Mouse (Mus musculus) lung, embryonic 14.5 days (tissue): Measurements from ENCODE around the gene Lct. TPM values are rescaled to one million over a fixed set of nuclear protein-coding genes. Genes with fewer than 3 reads are reported as not detected.
"Not testable (repeated sequence)": the region's sequence is repeated elsewhere in the genome, so short reads cannot be mapped to it uniquely, and the experiment has no call there.

Source experiments
- ATAC-seq: fragments of 200-750 bp; cut with Nextera tagmentation; 2 replicates; pipeline ENCODE4 v1.8.0; 2017; ENCODE audit warnings: mild to moderate bottlenecking, moderate TSS enrichment, moderate library complexity; ENCODE audit not compliant: insufficient read depth
- DNase-seq: peaks from one replicate; pipeline ENCODE4 v3.0.0-alpha.2; 2015
- H3K27ac ChIP-seq: fragments of 300-500 bp; sonication (generic); 2 replicates; pipeline ENCODE4 v1.5.1; 2014; ENCODE audit warnings: low read depth, mild to moderate bottlenecking, moderate library complexity
- H3K27me3 ChIP-seq: fragments of 300-500 bp; sonication (generic); 2 replicates; pipeline ENCODE4 v1.6.1; 2014; ENCODE audit warnings: low read length, control low read depth; ENCODE audit not compliant: insufficient read depth
- H3K36me3 ChIP-seq: fragments of 300-500 bp; sonication (generic); 2 replicates; pipeline ENCODE4 v1.6.1; 2014; ENCODE audit warnings: control low read depth; ENCODE audit not compliant: insufficient read depth
- H3K4me1 ChIP-seq: fragments of 300-500 bp; sonication (generic); 2 replicates; pipeline ENCODE4 v1.6.1; 2014; ENCODE audit warnings: antibody characterized with exemption, control low read depth; ENCODE audit not compliant: insufficient read depth
- H3K4me2 ChIP-seq: fragments of 300-500 bp; sonication (generic); 2 replicates; pipeline ENCODE4 v1.6.1; 2014; ENCODE audit warnings: mild to moderate bottlenecking
- H3K4me3 ChIP-seq: fragments of 300-500 bp; sonication (generic); 2 replicates; pipeline ENCODE4 v1.5.1; 2014; ENCODE audit warnings: low read depth, low read length
- H3K9ac ChIP-seq: fragments of 300-500 bp; sonication (generic); 2 replicates; pipeline ENCODE4 v1.6.1; 2014
- H3K9me3 ChIP-seq: fragments of 300-500 bp; sonication (generic); 2 replicates; pipeline ENCODE4 v1.6.1; 2016; ENCODE audit warnings: low read depth, low read length, control low read depth
- CTCF ChIP-seq: IDR thresholded peaks from 2 replicates; pipeline ENCODE4 v1.5.1; 2016; ENCODE audit warnings: antibody characterized with exemption, low read depth
- WGBS: fragments of 180-500 bp; shearing (Covaris S2); extraction: QIAGEN DNeasy Blood & Tissue Kit; methylation state at CpG from one replicate; pipeline ENCODE4 v1.1.7; 2014; 5-methylcytosine and 5-hydroxymethylcytosine counted together
- polyA plus RNA-seq: library from polyadenylated mRNA; unstranded; fragments of >200 nt; fragmentation: Nextera tagmentation; extraction: Ambion mirVana; gene quantifications from 2 replicates; pipeline ENCODE4 v1.2.1, GENCODE M21; 2014

Lct gene
- polyA plus RNA-seq, 1 experiment from 2014 or later: 0.11 TPM

DNA sequence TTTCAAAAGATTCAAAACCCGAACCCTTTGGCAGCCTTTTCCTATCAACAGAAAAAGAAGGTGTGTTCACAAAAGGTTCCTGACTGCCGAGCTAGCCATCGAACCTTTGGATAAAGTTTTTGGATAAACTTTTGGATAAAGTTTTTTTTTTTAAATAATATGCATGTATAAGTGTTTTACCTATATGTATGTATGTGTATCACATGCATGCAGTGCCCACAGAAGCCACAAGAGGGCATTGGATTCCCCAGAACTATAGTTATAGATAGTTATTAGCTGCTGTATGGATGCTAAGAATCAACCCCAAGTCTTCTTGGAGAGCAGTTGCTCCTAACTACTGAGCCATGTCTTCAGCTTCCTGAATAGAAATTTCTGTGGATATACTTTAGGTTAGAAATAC, 46.4 kb downstream of the Lct start:
- no peak for DNase-seq
- WGBS: 93% methylated on average over 3 of the region's 3 CpGs
- no peaks in the 10 kb centered on the region; the same call in 1 of the 2 replicates for H3K9me3 ChIP-seq
- TF ChIP-seq CTCF: 0 out of 2 replicates have a peak, but pooled peaks have one; percentile 7
- H3K36me3 ChIP-seq: peaks cover 33% of the 10 kb centered on the region
- ATAC-seq: no peak
- no peak overlapping the region for H3K9ac ChIP-seq
- no peak overlapping the region for H3K4me2 ChIP-seq
- H3K4me3 ChIP-seq: no peak overlapping the region
- no peaks in the 10 kb centered on the region for H3K4me1 ChIP-seq
- H3K27me3 ChIP-seq: no peaks in the 10 kb centered on the region
- H3K27ac ChIP-seq: no peak overlapping the region

DNA sequence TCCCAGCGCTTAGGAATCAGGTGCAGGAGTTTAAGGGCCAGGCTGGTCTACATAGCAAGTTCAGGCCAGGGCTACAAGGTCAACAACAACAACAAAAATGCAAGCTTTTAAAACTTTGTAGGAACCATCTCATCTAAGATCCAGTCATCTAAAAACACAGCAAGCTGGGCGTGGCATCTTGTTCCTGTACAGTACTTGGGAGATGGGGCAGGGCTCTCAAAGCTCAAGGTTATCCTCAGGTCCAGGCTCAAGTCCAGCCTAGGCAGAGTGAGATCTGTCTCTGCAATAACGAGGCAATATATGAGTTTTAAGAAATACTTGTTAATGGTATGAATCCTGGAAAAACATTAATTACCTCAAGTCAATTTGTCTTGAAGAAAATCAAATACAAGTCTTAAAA, 49.6 kb downstream of the Lct start:
- no peak overlapping the region for H3K4me3 ChIP-seq
- H3K9me3 ChIP-seq: no peaks in the 10 kb centered on the region; the same call in 1 of the 2 replicates
- H3K4me2 ChIP-seq: no peak overlapping the region
- no peaks in the 10 kb centered on the region for H3K27me3 ChIP-seq
- H3K4me1 ChIP-seq: no peaks in the 10 kb centered on the region
- no peak overlapping the region for H3K9ac ChIP-seq
- WGBS: 96% methylated on average over 3 of the region's 3 CpGs
- H3K27ac ChIP-seq: no peak overlapping the region
- ATAC-seq: no peak
- H3K36me3 ChIP-seq: peaks cover 63% of the 10 kb centered on the region
- no peak for DNase-seq
- no peak for TF ChIP-seq CTCF

DNA sequence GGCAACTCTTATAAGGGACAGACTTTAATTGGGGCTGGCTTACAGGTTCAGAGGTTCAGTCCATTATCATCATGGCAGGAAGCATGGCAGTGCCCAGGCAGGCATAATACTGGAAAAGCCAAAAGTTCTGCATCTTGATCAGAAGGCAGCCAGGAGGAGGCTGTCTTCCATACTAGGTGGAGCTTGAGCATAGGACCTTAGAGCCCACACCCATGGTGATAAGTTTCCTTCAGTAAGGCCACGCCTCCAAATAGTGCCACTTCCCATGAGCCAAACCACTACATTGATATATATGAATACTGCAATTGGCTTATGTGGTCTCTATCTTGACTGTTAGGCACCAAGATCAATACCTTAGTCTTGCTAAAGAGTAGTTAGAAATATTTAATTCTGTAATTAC, 52.2 kb downstream of the Lct start:
- DNase-seq: no peak
- Histone ChIP-seq H3K27ac (no peak overlapping the region), H3K27me3 (no peaks in the 10 kb centered on the region), H3K4me2 (no peak overlapping the region), H3K9me3 (no peaks in the 10 kb centered on the region), H3K4me3 (no peak overlapping the region), H3K4me1 (no peaks in the 10 kb centered on the region), H3K9ac (no peak overlapping the region), H3K36me3 (peaks cover 84% of the 10 kb centered on the region)
- TF ChIP-seq CTCF: no peak
- WGBS: 85% methylated on average over 1 of the region's 1 CpGs
- no peak for ATAC-seq

DNA sequence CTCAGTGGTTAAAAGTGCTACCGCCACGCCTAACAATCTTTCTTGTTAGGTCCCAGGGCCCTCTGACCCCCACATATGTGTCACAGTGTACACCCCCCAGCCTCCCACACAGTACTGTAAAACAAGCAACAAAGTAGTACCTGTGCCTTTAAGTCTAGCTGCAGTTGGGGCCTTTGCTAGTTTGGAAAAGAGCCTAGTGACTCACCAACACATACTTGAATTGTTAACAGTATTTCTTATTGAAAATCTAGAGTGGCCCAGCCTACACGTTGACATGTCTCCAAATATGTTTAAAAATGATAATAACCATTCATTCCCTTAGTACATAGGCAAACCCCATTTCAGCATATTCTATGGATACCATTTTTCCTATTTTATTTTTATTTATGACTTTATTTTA, 57.4 kb downstream of the Lct start:
- no peak overlapping the region for H3K4me2 ChIP-seq
- no peaks in the 10 kb centered on the region for H3K9me3 ChIP-seq
- ATAC-seq (no peak), DNase-seq (no peak)
- no peak overlapping the region for H3K9ac ChIP-seq
- WGBS: 86% methylated on average over 3 of the region's 3 CpGs
- H3K4me1 ChIP-seq: no peaks in the 10 kb centered on the region
- H3K27me3 ChIP-seq: no peaks in the 10 kb centered on the region
- H3K27ac ChIP-seq: no peak overlapping the region
- no peak for TF ChIP-seq CTCF
- peaks cover 89% of the 10 kb centered on the region for H3K36me3 ChIP-seq
- H3K4me3 ChIP-seq: no peak overlapping the region

DNA sequence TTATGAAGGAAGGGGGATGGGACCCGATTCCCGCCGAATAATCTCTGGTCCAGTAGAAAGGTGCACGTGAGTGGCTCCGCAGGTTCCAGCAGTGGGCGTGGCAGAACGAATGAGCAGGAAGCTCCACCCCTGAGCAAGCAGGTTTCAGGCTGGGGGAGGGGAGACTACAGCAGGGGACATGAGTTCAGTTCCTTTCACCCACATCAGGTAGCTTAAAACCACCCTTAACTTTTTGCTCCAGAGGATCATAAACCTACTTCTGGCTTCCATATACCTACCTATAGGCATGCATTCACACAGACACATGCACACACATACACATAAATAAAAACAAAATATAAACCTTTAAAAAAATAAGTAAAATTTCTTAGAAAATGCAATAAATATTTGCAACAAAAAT, 61.1 kb downstream of the Lct start:
- H3K4me3 ChIP-seq, H3K4me2 ChIP-seq, H3K4me1 ChIP-seq, DNase-seq, H3K9me3 ChIP-seq, H3K9ac ChIP-seq, ATAC-seq, H3K27ac ChIP-seq, H3K27me3 ChIP-seq: not testable (repeated sequence)
- 76% methylated on average over 7 of the region's 7 CpGs for WGBS
- peaks cover 81% of the 10 kb centered on the region for H3K36me3 ChIP-seq

DNA sequence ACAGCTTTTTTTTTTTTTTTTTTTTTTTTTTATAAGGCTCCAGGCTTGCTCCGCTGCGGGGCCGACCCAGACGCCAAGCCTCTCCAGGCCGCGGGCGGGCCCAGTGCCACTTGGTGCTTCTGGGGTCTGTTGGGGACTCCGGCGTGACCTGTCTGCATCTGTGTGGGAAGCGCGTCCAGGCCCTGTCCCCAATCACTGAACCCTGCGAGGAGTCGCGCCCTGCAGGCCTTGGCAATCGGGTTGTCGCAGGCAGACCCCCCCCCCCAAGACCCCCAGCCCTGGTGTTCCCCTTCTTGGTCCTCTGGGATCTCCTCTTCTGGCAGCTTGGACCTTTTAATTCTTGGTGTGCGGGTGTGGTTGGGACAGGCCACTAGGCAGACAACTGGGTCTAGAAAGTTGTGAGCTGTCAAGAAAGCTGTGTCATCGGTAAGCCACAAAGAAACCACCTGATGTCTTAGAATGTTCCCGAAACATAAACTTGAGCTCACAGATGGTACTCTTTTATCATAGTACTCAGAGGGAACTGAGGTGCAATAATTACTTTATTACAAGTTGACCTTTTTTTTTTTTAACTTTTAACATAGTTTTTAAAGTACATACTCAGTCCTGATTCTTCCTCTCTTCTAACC, 83.3 kb downstream of the Lct start:
- peak; percentile 48 for DNase-seq
- Histone ChIP-seq H3K27ac (peak overlapping the region; percentile 86), H3K9me3 (no peaks in the 10 kb centered on the region), H3K9ac (peak overlapping the region; percentile 80), H3K4me1 (no peaks in the 10 kb centered on the region), H3K4me2 (peak overlapping the region; percentile 87), H3K4me3 (peak overlapping the region; percentile 76), H3K27me3 (no peaks in the 10 kb centered on the region), H3K36me3 (no peaks in the 10 kb centered on the region)
- 2% methylated on average over 19 of the region's 19 CpGs for WGBS
- no peak for TF ChIP-seq CTCF
- ATAC-seq: peak; percentile 47

DNA sequence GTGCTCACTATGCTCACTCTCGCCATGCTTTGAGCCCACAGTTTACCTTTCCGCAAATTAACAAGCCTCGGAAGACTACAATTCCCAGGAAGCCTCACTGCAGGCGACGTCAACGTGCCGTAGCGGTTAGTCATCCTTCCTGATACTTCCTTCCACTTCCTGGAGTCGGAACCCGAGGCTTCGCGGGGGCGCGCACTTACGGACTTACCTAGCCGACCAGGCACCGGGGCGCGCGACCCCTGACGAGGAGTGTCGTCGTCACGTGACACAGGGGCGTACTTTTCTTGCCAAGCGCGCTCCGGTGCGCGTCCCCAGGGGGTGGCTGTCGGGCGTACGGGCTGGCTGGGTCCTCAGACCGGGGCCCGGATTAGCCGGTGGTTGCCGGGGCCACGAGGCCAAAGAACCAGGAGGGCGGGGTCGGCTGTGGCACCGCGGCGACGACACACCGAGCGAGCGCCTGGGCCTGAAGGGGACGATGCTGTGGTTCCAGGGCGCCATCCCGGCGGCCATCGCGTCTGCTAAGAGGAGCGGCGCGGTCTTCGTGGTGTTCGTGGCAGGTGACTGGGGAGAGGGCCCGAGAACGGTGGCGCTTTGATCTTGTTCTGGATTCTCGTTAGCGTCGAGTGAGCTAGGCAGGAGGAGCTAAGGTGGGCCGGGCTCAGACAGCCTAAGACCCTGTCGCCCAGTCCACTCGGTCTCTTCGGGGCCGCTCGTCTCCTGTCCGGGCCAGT, 84.0 kb downstream of the Lct start:
- Histone ChIP-seq H3K4me2 (peak overlapping the region; percentile 87), H3K4me1 (no peaks in the 10 kb centered on the region), H3K27ac (peak overlapping the region; percentile 86), H3K9ac (peak overlapping the region; percentile 80), H3K9me3 (no peaks in the 10 kb centered on the region), H3K36me3 (no peaks in the 10 kb centered on the region), H3K4me3 (peak overlapping the region; percentile 76), H3K27me3 (no peaks in the 10 kb centered on the region)
- DNase-seq (peak; percentile 98), ATAC-seq (peak; percentile 94)
- TF ChIP-seq CTCF: no peak
- under 1% methylated on average over 71 of the region's 71 CpGs for WGBS
